Mouse (Mus musculus) stomach, postnatal 0 days (tissue): ENCODE measurements around the gene L1cam. TPM values are rescaled to one million over a fixed set of nuclear protein-coding genes. Genes with fewer than 3 reads are reported as not detected.

Experiments used
- ATAC-seq: fragments of 200-750 bp; cut with Nextera tagmentation; 2 replicates; pipeline ENCODE4 v1.8.0; 2017; ENCODE audit not compliant: low FRiP score, low TSS enrichment
- DNase-seq: peaks from one replicate; pipeline ENCODE4 v3.0.0-alpha.2; 2016; ENCODE audit warnings: low spot score
- H3K27ac ChIP-seq: fragments of 300-500 bp; sonication (generic); replicated peaks from 2 replicates; pipeline ENCODE4 v1.5.1; 2014; ENCODE audit warnings: mild to moderate bottlenecking, control low read depth
- H3K27me3 ChIP-seq: fragments of 300-500 bp; sonication (generic); 2 replicates; pipeline ENCODE4 v1.6.1; 2014; ENCODE audit warnings: low read length; ENCODE audit not compliant: control insufficient read depth, insufficient read depth
- H3K36me3 ChIP-seq: fragments of 300-500 bp; sonication (generic); 2 replicates; pipeline ENCODE4 v1.6.1; 2014; ENCODE audit warnings: low read length, mixed read lengths; ENCODE audit not compliant: control insufficient read depth, insufficient read depth
- H3K4me1 ChIP-seq: fragments of 300-500 bp; sonication (generic); replicated peaks from 2 replicates; pipeline ENCODE4 v1.6.1; 2014; ENCODE audit warnings: antibody characterized with exemption; ENCODE audit not compliant: control insufficient read depth, insufficient read depth
- H3K4me2 ChIP-seq: fragments of 300-500 bp; sonication (generic); replicated peaks from 2 replicates; pipeline ENCODE4 v1.6.1; 2014; ENCODE audit warnings: low read depth, mild to moderate bottlenecking, control low read depth, moderate library complexity
- H3K4me3 ChIP-seq: fragments of 300-500 bp; sonication (generic); 2 replicates; pipeline ENCODE4 v1.5.1; 2014; ENCODE audit warnings: low read depth, low read length, control low read depth
- H3K9ac ChIP-seq: fragments of 300-500 bp; sonication (generic); 2 replicates; pipeline ENCODE4 v1.6.1; 2014; ENCODE audit warnings: mild to moderate bottlenecking, low read length, control low read depth, mixed read lengths
- H3K9me3 ChIP-seq: fragments of 300-500 bp; sonication (generic); 2 replicates; pipeline ENCODE4 v1.6.1; 2016; ENCODE audit warnings: low read length; ENCODE audit not compliant: control insufficient read depth
- CTCF ChIP-seq: IDR thresholded peaks from 2 replicates; pipeline ENCODE4 v1.5.1; 2016; ENCODE audit warnings: antibody characterized with exemption, low read depth, mild to moderate bottlenecking, moderate library complexity
- EP300 ChIP-seq: optimal IDR thresholded peaks from 2 replicates; pipeline ENCODE3; 2016; ENCODE audit warnings: antibody characterized with exemption
- WGBS: fragments of 180-500 bp; shearing (Covaris S2); extraction: QIAGEN DNeasy Blood & Tissue Kit; methylation state at CpG from one replicate; pipeline ENCODE4 v1.1.7; 2014; 5-methylcytosine and 5-hydroxymethylcytosine counted together
- polyA plus RNA-seq: library from polyadenylated mRNA; unstranded; fragments of >200 nt; fragmentation: Nextera tagmentation; extraction: Ambion mirVana; gene quantifications from 2 replicates; pipeline ENCODE4 v1.2.1, GENCODE M21; 2015

The L1cam gene
- polyA plus RNA-seq, 1 experiment from 2014 or later: 3.9 TPM

- no peaks in the 10 kb centered on the region for H3K36me3 ChIP-seq
- H3K4me2 ChIP-seq: no peak overlapping the region
- H3K9ac ChIP-seq: no peak overlapping the region
- 61% methylated on average over 3 of the region's 3 CpGs for WGBS
- TF ChIP-seq CTCF (no peak), EP300 (no peak)
- no peak overlapping the region for H3K4me3 ChIP-seq
- no peaks in the 10 kb centered on the region for H3K9me3 ChIP-seq
- H3K27ac ChIP-seq: no peak overlapping the region
- ATAC-seq (no peak), DNase-seq (no peak)
- H3K4me1 ChIP-seq: no peaks in the 10 kb centered on the region
- no peaks in the 10 kb centered on the region for H3K27me3 ChIP-seq
These were observed 40.9 kb downstream of the L1cam start for GRCm38 (mm10) chrX:73855087-73855408.

- WGBS: 82% methylated on average over 9 of the region's 9 CpGs
- Histone ChIP-seq H3K36me3 (no peaks in the 10 kb centered on the region), H3K9me3 (no peaks in the 10 kb centered on the region), H3K4me3 (no peak overlapping the region), H3K4me1 (no peaks in the 10 kb centered on the region), H3K9ac (no peak overlapping the region), H3K4me2 (no peak overlapping the region), H3K27ac (no peak overlapping the region), H3K27me3 (no peaks in the 10 kb centered on the region)
- no peak for ATAC-seq
- DNase-seq: no peak
- no peak for TF ChIP-seq CTCF
- TF ChIP-seq EP300: no peak
These were observed 41.4 kb downstream of the L1cam start for GRCm38 (mm10) chrX:73854326-73855086.

GRCm38 (mm10) chrX:73836691-73837090 is 59.2 kb downstream of the L1cam start:
- H3K4me1 ChIP-seq: no peaks in the 10 kb centered on the region
- no peaks in the 10 kb centered on the region for H3K9me3 ChIP-seq
- H3K36me3 ChIP-seq: no peaks in the 10 kb centered on the region
- no peak for DNase-seq
- H3K4me3 ChIP-seq: no peak overlapping the region
- no peak overlapping the region for H3K4me2 ChIP-seq
- ATAC-seq: no peak
- no peak overlapping the region for H3K27ac ChIP-seq
- 57% methylated on average over 3 of the region's 3 CpGs for WGBS
- H3K27me3 ChIP-seq: no peaks in the 10 kb centered on the region
- H3K9ac ChIP-seq: no peak overlapping the region
- TF ChIP-seq CTCF (no peak), EP300 (no peak)

- no peak for TF ChIP-seq EP300
- no peak for TF ChIP-seq CTCF
- Histone ChIP-seq H3K9me3 (no peaks in the 10 kb centered on the region), H3K4me1 (no peaks in the 10 kb centered on the region), H3K9ac (no peak overlapping the region), H3K4me2 (no peak overlapping the region), H3K4me3 (no peak overlapping the region), H3K27ac (no peak overlapping the region), H3K27me3 (no peaks in the 10 kb centered on the region), H3K36me3 (no peaks in the 10 kb centered on the region)
- DNase-seq (no peak), ATAC-seq (no peak)
- 90% methylated on average over 1 of the region's 1 CpGs for WGBS
These were observed 60.2 kb downstream of the L1cam start for GRCm38 (mm10) chrX:73835731-73836130.

- Histone ChIP-seq H3K27me3 (no peaks in the 10 kb centered on the region), H3K9me3 (no peaks in the 10 kb centered on the region), H3K4me3 (peak within 1 kb of the TSS; percentile 57), H3K9ac (peak within 1 kb of the TSS; percentile 66), H3K36me3 (no peaks in the 10 kb centered on the region), H3K4me2 (peak within 1 kb of the TSS; percentile 71), H3K27ac (peak within 1 kb of the TSS; percentile 30; the same call in 1 of the 2 replicates), H3K4me1 (no peaks in the 10 kb centered on the region)
- ATAC-seq (peak; percentile 77), DNase-seq (peak; percentile 59)
- no peak for TF ChIP-seq EP300
- no peak for TF ChIP-seq CTCF
- WGBS: 16% methylated on average over 40 of the region's 84 CpGs
These were observed 71.4 kb downstream of the L1cam start, which contains the start of gene Pdzd4 for GRCm38 (mm10) chrX:73824185-73825151. Pdzd4 (minus strand) TSS chrX:73824969.

- Histone ChIP-seq H3K4me2 (peak overlapping the region; percentile 71), H3K27ac (no peak overlapping the region), H3K4me3 (peak overlapping the region; percentile 57), H3K27me3 (no peaks in the 10 kb centered on the region), H3K9me3 (no peaks in the 10 kb centered on the region), H3K4me1 (no peaks in the 10 kb centered on the region), H3K36me3 (no peaks in the 10 kb centered on the region), H3K9ac (no peak overlapping the region)
- whole genome bisulfite sequencing: 21% methylated on average over 17 of the region's 17 CpGs
- TF ChIP-seq CTCF (no peak), EP300 (no peak)
- ATAC-seq: no peak
- DNase-seq: no peak
These were observed 72.2 kb downstream of the L1cam start for GRCm38 (mm10) chrX:73823747-73824146.
